Mouse (Mus musculus) embryo, embryonic 10.5 days (tissue): ENCODE results near the gene Hoxb5.

Source experiments
- DNase-seq: peaks from one replicate; pipeline ENCODE4 v3.0.0-alpha.2; 2015; ENCODE audit warnings: low spot score

Gene Hoxb5

DNA sequence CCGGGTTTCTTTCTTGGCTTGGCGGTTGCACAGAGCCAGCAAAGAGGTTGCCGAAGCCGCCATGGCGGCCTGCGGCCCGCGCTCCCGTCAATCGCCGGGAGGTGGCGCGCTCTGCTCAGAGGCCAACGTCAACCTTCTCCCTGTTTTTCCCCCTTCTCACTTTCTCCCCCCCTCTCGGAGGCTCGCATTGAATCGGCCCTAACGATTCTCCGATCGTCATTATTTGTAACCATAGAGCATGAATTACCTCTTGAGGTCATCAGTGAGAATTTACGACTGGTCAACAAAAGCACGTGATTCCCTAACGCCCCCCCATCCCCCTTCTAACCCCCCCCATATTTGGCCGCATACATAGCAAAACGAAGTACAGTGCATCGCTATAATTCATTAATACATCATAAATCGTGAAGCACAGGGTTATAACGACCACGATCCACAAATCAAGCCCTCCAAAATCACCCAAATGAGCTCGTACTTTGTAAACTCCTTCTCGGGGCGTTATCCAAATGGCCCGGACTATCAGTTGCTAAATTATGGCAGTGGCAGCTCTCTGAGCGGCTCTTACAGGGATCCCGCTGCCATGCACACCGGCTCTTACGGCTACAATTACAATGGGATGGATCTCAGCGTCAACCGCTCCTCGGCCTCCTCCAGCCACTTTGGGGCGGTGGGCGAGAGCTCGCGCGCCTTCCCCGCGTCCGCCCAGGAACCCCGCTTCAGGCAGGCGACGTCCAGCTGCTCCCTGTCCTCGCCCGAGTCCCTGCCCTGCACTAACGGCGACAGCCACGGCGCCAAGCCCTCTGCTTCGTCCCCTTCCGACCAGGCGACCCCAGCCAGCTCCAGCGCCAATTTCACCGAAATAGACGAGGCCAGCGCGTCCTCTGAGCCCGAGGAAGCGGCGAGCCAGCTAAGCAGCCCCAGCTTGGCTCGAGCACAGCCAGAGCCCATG lies at the start of gene Hoxb5:
Gene Hoxb5 (plus strand): TSS at position 186 of the 949 bp plus-strand sequence.
- peak; percentile 92 for DNase-seq

DNA sequence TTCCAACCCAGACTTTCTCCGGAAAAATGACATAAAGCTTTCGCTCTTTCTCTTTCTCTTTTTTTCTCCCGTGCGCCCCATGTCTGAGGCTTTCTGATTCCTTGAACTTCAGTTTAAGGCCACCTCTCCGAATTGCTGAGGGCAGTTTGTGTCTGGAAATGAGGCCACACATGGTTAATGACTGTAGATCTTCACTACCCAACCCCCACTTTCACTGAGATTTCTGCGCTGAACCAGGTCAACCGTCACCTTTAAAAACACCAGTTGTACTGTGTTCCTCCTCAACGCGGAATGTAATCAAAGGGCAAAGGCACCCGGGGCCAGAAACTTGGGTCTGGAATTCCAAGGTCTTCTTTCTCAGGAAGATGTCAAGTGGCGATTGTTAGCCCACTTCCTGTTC lies 48.9 kb upstream of the Hoxb5 start:
- DNase-seq, result no peak

DNA sequence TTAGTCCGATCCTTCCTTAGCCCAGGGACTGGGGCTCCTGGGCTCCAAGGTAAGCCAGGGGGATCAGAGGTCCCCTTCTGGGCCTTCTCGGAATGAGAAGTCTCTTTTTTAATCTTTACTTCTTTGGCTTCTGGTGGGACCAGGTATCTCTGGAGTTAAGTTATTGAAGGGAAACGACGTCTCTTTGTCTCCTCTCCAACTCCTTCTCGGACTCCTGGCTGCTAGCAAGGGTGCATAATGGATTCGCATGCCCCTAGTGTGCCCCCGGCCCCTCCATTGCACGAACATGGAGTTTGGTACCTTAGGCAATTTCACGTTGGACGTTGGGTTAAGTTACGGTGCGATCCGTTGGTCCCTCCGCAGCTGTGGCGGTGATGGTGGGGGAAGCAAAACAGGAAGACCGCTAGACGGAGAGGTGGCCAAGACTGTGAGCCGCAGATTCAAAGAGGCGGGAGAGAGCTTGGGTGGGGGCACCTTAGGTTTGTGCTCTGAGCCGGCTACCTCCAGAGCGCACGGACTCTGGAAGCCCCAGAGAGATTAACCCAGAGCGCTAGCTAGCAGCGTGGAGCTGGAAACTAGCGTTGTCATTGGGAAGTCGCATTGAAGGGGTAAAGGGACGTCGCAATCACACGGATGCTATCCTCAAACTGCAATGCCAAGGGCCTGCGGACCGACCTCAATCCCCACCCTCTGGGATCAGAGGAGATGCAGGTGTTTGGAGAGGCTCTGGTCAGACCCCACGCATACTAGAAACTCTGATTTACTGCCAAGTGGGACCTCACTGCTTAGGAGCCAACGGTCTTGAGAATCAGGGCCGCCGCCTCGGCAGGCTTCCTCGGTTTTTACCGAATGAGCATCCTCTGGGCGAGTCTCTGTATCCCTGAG lies 47.8 kb upstream of the Hoxb5 start:
- peak; percentile 50 for DNase-seq

DNA sequence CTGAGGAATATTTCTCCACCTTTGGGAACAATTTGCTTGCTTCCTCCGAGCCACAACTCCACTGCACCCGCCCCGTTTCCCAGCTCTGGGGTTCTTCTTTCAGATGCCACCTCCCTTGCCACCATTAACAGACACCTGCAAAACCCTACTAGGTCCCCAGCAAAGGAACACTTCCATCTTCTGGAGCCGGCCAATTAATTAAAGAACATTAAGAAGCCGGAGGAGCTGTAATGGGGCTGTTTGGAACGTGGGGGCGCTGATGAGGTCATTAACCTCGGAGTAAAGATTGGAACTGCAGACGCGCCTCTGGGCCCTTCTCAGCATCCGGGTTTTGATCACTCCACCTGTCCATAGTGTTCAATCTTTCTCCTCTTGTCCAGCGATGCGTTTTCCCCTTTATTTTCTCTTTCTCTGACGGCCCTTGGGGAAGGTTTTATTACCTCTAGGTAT lies 47.1 kb upstream of the Hoxb5 start:
- DNase-seq, result no peak

DNA sequence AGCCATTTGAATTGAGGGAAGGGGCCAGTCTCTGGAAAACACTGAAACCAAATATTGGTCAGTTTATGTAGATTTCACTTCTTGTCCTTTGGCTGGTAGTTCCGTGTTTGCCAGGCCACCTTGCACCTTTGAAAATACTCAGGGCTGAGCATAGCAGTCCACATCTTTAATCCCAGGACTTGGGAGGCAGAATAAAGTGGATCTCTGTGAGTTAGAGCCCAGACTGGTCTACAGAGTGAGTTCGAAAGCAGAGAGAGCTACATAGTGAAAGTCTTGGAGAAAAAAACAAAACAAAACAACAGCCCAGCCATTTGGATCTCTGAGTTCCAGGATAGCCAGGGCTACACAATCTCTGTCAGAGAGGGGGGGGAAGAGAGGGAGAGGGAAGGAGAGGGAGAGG lies 46.0 kb upstream of the Hoxb5 start:
- peak; percentile 9 for DNase-seq

DNA sequence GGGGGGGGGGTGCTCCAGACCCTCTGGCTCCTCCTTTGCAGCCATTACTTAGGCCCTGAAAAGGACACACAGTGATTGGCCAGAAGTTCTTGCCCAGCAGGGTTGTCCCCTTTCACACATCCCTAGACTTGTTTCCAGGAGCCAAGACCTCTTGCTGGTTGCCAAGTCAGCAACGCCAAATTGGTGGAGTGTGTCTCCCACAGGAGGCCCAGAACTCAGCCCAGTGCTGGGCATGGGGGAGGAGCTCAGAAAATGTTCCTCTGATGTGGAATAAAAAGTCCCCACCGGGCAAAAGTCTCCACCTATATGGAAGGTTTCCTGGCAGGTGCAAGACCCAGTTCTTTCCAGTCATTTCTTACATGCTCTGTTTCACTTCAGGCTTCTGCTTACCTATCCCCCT lies 44.1 kb upstream of the Hoxb5 start:
- peak; percentile 7 for DNase-seq

DNA sequence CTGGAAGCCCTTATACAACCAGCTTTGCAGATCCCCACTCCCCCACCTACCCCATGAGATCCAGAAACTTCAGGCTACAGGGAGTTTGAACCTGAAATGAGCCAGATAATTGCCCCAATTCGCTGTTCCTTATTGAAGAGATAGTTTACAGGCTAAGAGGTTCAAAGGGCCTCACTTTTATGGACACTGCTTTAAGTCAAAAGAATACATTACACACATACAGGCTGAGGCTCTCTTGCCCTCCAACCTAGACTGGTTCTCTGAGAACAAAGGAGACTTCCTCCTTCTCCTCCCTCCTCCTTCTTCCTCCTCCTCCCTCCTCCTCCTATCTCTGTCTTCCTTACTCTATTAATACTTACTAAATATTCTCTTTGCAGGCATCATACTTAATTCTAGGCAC lies 43.6 kb upstream of the Hoxb5 start:
- DNase-seq, result peak; percentile 25

GRCm38 (mm10) chr11:96260310-96260970 lies 42.7 kb upstream of the Hoxb5 start:
- DNase-seq, result peak; percentile 62

DNA sequence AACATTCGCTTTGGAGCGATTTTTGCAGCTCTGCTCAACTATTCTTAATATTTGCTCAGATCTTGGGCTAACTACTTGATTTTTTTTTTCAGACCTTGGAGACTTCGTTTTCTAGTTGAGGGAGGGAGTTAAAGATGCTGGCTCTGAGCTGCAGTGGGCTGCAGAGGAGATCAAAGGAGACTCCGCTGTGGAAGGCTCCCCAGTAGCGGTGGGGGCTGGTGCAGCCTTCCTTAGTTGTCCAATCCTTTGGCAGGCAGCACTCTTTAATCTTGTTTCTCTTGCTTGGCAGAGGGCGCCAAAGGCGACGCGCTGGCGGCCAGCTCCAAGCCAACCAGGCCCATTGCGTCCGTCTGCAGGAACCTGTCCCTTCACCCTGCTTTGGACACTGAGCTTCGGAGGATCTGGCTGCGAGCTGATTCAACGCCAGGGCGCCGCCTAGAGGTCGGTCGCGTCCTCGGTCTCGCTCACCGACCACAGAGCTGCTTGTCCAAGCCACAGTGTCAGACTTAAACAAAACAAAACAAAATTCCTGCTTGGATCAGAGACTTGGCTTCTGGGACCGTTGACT lies 41.7 kb upstream of the Hoxb5 start:
- DNase-seq, result peak; percentile 92

DNA sequence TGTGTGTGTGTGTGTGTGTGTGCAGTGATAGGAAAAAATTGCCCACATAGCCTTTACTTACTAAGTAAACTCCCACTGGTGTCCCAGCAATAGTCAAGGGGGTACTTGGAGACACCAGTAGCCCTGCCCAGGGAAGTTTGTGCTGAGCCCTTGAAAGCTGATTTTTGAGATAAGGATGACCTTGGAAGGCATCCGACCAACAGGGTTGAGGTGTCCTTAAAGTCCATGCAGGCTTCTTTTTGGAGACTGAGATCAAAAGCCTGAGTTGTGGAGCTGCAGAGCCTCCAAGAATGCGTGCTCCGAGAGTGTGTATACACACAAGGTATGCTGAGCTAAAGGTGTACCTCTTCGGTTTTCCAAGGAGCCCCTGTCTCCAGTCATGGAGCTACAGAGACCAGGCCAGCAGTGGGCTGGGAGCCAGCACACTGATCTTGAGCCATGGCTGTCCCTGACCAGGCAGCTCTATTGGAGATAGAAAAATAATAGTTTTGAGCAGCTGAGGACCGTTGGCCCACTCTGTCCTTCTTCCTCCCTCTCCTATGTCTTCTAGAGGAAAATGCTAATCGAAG lies 40.8 kb upstream of the Hoxb5 start:
- DNase-seq, result peak; percentile 25

- peak; percentile 48 for DNase-seq
These were observed 39.3 kb upstream of the Hoxb5 start for GRCm38 (mm10) chr11:96263636-96264389.

GRCm38 (mm10) chr11:96264390-96265020 lies 38.6 kb upstream of the Hoxb5 start:
- DNase-seq, result peak; percentile 46

GRCm38 (mm10) chr11:96265954-96266353 lies 37.2 kb upstream of the Hoxb5 start:
- DNase-seq, result peak; percentile 40

- no peak for DNase-seq
These were observed 35.9 kb upstream of the Hoxb5 start for GRCm38 (mm10) chr11:96267021-96267920.

DNA sequence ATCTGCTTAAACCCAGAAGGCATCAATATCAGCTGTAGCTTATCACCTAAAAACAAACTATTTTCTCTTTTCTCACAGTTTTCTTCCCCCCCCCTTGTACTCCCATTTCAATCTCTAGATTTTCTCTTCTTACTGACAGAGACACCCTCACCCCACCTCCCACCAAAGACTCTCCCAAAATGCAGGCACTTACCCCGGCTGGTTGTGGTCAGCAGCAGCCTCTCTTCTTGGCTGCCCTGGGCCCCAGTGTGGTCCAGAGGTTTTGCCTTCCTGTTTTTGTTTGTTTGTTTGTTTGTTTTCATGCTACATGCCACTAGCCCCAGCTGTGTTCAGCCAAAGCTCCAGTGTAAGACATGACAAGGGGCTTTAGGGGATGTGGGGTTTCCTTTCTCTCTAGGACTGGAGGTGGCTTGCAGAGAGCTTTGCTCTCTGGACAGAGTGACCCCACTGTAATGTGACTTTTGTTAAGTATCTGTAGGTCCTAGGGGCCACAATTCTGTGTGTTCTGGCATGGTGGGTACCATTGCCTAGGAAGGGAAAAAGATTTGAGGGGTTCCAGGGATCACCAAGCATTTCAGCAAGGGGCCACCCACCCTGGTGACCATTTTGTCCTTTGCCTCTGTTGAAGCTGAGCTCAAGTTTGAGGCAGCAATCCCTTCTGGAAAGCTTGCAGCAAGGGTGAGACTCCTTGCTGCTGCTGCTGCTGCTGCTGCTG lies 34.9 kb upstream of the Hoxb5 start:
- DNase-seq, result no peak

DNA sequence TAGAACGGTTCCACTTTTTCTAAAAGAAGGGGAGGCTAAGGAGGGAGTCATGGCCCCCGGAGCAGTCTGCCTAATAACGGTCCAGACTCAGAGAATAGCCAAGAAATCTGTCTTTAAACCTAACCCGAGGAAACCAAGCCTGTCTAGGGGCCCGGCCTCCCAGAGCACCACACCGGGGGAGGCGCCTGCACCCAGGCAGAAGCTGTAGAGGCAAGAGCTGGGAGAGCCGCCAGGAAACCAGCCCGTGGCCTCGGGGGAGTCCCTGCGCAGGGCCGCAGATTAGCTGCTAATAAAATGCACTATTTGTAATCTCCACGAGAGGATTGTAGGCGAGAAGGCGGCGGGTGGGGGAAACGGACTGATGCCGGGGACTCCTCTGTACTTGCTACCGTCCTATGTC lies 33.3 kb upstream of the Hoxb5 start:
- DNase-seq, result no peak

- no peak for DNase-seq
These were observed 32.1 kb upstream of the Hoxb5 start, which contains the start of gene Hoxb9 for GRCm38 (mm10) chr11:96270996-96271540. Hoxb9 (plus strand) TSS chr11:96271457.

DNA sequence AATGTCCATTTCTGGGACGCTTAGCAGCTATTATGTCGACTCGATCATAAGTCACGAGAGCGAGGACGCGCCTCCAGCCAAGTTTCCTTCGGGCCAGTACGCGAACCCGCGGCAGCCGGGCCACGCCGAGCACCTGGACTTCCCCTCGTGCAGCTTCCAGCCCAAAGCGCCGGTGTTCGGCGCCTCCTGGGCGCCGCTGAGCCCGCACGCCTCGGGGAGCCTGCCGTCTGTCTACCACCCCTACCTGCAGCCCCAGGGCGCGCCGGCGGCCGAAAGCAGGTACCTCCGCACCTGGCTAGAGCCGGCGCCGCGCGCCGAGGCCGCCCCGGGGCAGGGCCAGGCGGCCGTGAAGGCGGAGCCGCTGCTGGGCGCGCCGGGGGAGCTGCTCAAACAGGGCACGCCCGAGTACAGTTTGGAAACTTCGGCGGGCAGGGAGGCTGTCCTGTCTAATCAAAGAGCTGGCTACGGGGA lies 31.6 kb upstream of the Hoxb5 start:
- no peak for DNase-seq
